Mouse (Mus musculus) limb, embryonic 14.5 days (tissue): Measurements from ENCODE around the gene Fbxo22. TPM values are rescaled to one million over a fixed set of nuclear protein-coding genes. Genes with fewer than 3 reads are reported as not detected.

Source experiments
- ATAC-seq: fragments of 200-750 bp; cut with Nextera tagmentation; 2 replicates; pipeline ENCODE4 v1.8.0; 2017; ENCODE audit warnings: low read depth, moderate number of reproducible peaks, moderate TSS enrichment; ENCODE audit not compliant: low FRiP score
- DNase-seq: peaks from one replicate; pipeline ENCODE4 v3.0.0-alpha.2; 2015; ENCODE audit warnings: low spot score
- H3K27ac ChIP-seq: fragments of 300-500 bp; sonication (generic); replicated peaks from 2 replicates; pipeline ENCODE4 v1.5.1; 2014; ENCODE audit warnings: low read depth, mild to moderate bottlenecking, low read length, moderate library complexity, mixed read lengths
- H3K27me3 ChIP-seq: fragments of 300-500 bp; sonication (generic); 2 replicates; pipeline ENCODE4 v1.6.1; 2014; ENCODE audit warnings: low read length, mixed read lengths; ENCODE audit not compliant: control insufficient read depth, insufficient read depth
- H3K36me3 ChIP-seq: fragments of 300-500 bp; sonication (generic); 2 replicates; pipeline ENCODE4 v1.6.1; 2014; ENCODE audit warnings: mild to moderate bottlenecking, low read length, moderate library complexity, mixed read lengths; ENCODE audit not compliant: control insufficient read depth, insufficient read depth
- H3K4me1 ChIP-seq: fragments of 300-500 bp; sonication (generic); 2 replicates; pipeline ENCODE4 v1.6.1; 2014; ENCODE audit warnings: antibody characterized with exemption, low read length, mixed read lengths; ENCODE audit not compliant: control insufficient read depth, insufficient read depth
- H3K4me2 ChIP-seq: fragments of 300-500 bp; sonication (generic); replicated peaks from 2 replicates; pipeline ENCODE4 v1.6.1; 2014; ENCODE audit warnings: low read depth, mild to moderate bottlenecking, low read length, moderate library complexity; ENCODE audit not compliant: severe bottlenecking
- H3K4me3 ChIP-seq: fragments of 300-500 bp; sonication (generic); replicated peaks from 2 replicates; pipeline ENCODE4 v1.5.1; 2014; ENCODE audit warnings: low read length
- H3K9ac ChIP-seq: fragments of 300-500 bp; sonication (generic); 2 replicates; pipeline ENCODE4 v1.6.1; 2014; ENCODE audit warnings: mild to moderate bottlenecking, low read depth, low read length, moderate library complexity; ENCODE audit not compliant: severe bottlenecking
- H3K9me3 ChIP-seq: fragments of 300-500 bp; sonication (generic); 2 replicates; pipeline ENCODE4 v1.6.1; 2016; ENCODE audit warnings: low read length; ENCODE audit not compliant: control insufficient read depth
- POLR2A ChIP-seq: fragments of 200-500 bp; IDR thresholded peaks from 2 replicates; pipeline ENCODE4 v1.8.0; 2012; ENCODE audit warnings: inconsistent platforms, mild to moderate bottlenecking, moderate library complexity, borderline replicate concordance; ENCODE audit not compliant: insufficient read depth, insufficient read length; ENCODE audit errors: extremely low read depth
- WGBS: fragments of 180-500 bp; shearing (Covaris S2); extraction: QIAGEN DNeasy Blood & Tissue Kit; methylation state at CpG from one replicate; pipeline ENCODE4 v1.1.7; 2014; 5-methylcytosine and 5-hydroxymethylcytosine counted together
- polyA plus RNA-seq, 2 experiments: library from polyadenylated mRNA; depleted of rRNA in 1 of 2; stranded (reverse) in 1 of 2; unstranded in 1 of 2; fragments of >200 nt; fragmentation: Nextera tagmentation in 1 of 2; extraction: Ambion mirVana in 1 of 2; gene quantifications; 2 replicates each; pipeline versions ENCODE4 v1.2.1 to v1.2.3; 2012 to 2014

The Fbxo22 gene
- polyA plus RNA-seq, 2 experiments: 27.2 to 47.6 TPM

DNA sequence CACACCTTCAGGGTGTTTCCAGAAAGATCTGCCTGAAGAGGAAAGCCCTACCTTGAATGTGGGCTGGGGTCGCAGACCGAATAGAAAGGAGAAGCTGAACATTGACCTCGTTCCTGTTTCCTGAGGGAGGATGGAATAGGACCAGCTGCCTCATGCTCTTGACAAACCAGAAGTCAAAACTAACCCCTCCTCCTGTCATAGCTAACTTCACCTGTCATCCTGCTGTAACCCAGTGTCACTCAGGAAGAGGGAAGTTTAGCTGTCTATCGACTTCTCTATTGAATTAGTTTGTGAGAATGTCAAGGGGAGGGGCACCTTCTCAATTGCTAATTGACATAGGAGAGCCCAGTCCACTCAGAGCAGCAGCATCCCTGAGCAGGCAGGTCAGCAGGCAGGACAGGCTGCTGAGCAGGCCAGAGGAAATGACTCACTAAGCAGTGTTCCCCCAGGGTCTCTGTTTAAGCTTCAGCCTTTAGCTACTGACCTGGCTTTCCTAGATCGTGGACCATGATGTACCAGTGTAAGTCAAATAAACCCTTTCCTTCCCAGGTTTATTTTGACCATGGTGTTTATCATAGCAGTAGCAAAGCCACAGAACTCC, 63.3 kb downstream of the Fbxo22 start:
- H3K9me3 ChIP-seq: no peaks in the 10 kb centered on the region
- 53% methylated on average over 5 of the region's 5 CpGs for WGBS
- no peak overlapping the region for H3K27ac ChIP-seq
- no peak overlapping the region for H3K4me3 ChIP-seq
- 0 out of 2 replicates have a peak, but pooled peaks cover 3% of the 10 kb centered on the region for H3K4me1 ChIP-seq
- H3K9ac ChIP-seq: no peak overlapping the region
- no peak overlapping the region for H3K4me2 ChIP-seq
- no peak for DNase-seq
- no peak for TF ChIP-seq POLR2A
- ATAC-seq: no peak
- H3K36me3 ChIP-seq: no peaks in the 10 kb centered on the region
- no peaks in the 10 kb centered on the region for H3K27me3 ChIP-seq

DNA sequence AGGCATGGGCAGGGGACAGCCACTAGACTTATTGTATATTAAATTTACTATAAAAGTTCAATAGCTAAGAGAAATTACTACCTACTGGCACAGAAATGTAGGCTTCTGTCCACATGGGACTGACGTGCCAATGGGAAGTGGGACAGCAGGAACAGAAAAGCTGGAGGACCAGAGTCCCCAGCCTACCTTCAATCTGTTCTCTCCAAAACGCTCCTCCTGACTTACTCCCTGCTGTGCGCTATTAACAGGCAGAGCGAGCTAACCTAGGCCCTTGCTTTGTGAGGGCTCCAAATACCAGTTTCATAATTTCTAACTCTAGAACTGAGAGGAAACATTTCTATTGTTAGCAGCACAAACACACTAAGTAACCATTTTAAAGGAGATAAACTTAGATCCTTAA, 65.2 kb downstream of the Fbxo22 start:
- ATAC-seq: no peak
- TF ChIP-seq POLR2A: no peak
- H3K27ac ChIP-seq: no peak overlapping the region
- no peak overlapping the region for H3K9ac ChIP-seq
- no peaks in the 10 kb centered on the region for H3K36me3 ChIP-seq
- H3K9me3 ChIP-seq: no peaks in the 10 kb centered on the region
- no peaks in the 10 kb centered on the region for H3K27me3 ChIP-seq
- 51% methylated on average over 4 of the region's 4 CpGs for WGBS
- H3K4me1 ChIP-seq: 0 out of 2 replicates have a peak, but pooled peaks cover 3% of the 10 kb centered on the region
- no peak overlapping the region for H3K4me2 ChIP-seq
- H3K4me3 ChIP-seq: no peak overlapping the region
- no peak for DNase-seq

Other genes starting within 250 kb of the Fbxo22 start
- 1.5 and 2.1 TPM in 2 replicates for gene Chrna5, start 228.0 kb upstream of the Fbxo22 start, polyA plus RNA-seq (2012; rRNA removed)
- gene Chrna5, start 228.0 kb upstream of the Fbxo22 start, polyA plus RNA-seq (2014; fragmentation: Nextera tagmentation; extraction: Ambion mirVana): 1.4 and 2.6 TPM in 2 replicates
- 0.05 and 0.18 TPM in 2 replicates for gene Chrna3, start 182.4 kb upstream of the Fbxo22 start, polyA plus RNA-seq (2012; rRNA removed)
- gene Chrna3, start 182.4 kb upstream of the Fbxo22 start, polyA plus RNA-seq (2014; fragmentation: Nextera tagmentation; extraction: Ambion mirVana): 0.14 and 0.18 TPM in 2 replicates
- 0.57 and 0.85 TPM in 2 replicates for gene Chrnb4, start 160.1 kb upstream of the Fbxo22 start, polyA plus RNA-seq (2012; rRNA removed)
- 0.18 and 0.39 TPM in 2 replicates for gene Chrnb4, start 160.1 kb upstream of the Fbxo22 start, polyA plus RNA-seq (2014; fragmentation: Nextera tagmentation; extraction: Ambion mirVana)
- 18.8 and 19.8 TPM in 2 replicates for gene Ube2q2, start 60.1 kb upstream of the Fbxo22 start, polyA plus RNA-seq (2012; rRNA removed)
- gene Ube2q2, start 60.1 kb upstream of the Fbxo22 start, polyA plus RNA-seq (2014; fragmentation: Nextera tagmentation; extraction: Ambion mirVana): 40.6 and 44.6 TPM in 2 replicates
- 0.99 and 1.1 TPM in 2 replicates for gene Nrg4, start 117.9 kb downstream of the Fbxo22 start, polyA plus RNA-seq (2012; rRNA removed)
- 1.6 and 1.8 TPM in 2 replicates for gene Nrg4, start 117.9 kb downstream of the Fbxo22 start, polyA plus RNA-seq (2014; fragmentation: Nextera tagmentation; extraction: Ambion mirVana)
- 1.3 and 2.0 TPM in 2 replicates for gene Tmem266, start 118.0 kb downstream of the Fbxo22 start, polyA plus RNA-seq (2012; rRNA removed)
- 0.40 and 0.66 TPM in 2 replicates for gene Tmem266, start 118.0 kb downstream of the Fbxo22 start, polyA plus RNA-seq (2014; fragmentation: Nextera tagmentation; extraction: Ambion mirVana)